Mouse (Mus musculus): ENCODE data around the gene Mapk3. TPM values are rescaled to one million over a fixed set of nuclear protein-coding genes. Genes with fewer than 3 reads are reported as not detected.

Mapk3 gene
- polyA plus RNA-seq, 1 experiment: 337 TPM

DNA sequence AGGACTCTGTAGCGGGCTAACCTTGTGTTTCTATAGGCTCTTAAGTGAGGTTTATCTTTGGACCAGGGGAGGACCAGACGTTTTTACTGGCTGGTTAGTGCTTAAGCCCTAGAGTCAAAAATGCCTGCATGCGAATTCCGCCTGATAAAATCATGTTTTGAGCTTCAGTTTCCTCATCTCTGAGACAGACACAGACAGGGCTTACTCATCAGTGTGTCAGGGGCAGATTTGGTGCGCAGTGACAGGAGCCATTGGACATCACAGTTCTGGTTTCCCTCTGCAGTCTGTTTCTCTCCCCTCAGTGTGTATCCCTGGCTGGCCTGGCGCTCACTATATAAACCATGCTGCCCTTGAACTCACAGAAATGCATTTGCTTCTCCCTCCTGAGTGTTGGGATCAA lies 43.8 kb downstream of the Mapk3 start:
- Histone ChIP-seq H3K27ac (ENCODE audit: control insufficient read depth, insufficient read depth, low read depth, low read length) (no peak overlapping the region), H3K4me3 (ENCODE audit: control insufficient read depth, low read depth, low read length) (no peak overlapping the region), H3K36me3 (ENCODE audit: control insufficient read depth, insufficient read depth, low read length) (no peaks in the 10 kb centered on the region), H3K4me1 (ENCODE audit: control insufficient read depth, insufficient read depth, low read length) (peaks cover 26% of the 10 kb centered on the region), H3K27me3 (ENCODE audit: control insufficient read depth, insufficient read depth, low read length) (no peaks in the 10 kb centered on the region)
- TF ChIP-seq CTCF (IDR thresholded peaks at IDR 0.05; ENCODE audit: control insufficient read depth, insufficient read depth, insufficient replicate concordance, low read depth, low read length) (no peak), POLR2A (IDR thresholded peaks at IDR 0.05; ENCODE audit: control insufficient read depth, low read depth, low read length) (no peak)

- no peak overlapping the region for H3K4me3 ChIP-seq (ENCODE audit: control insufficient read depth, low read depth, low read length)
- H3K4me1 ChIP-seq (ENCODE audit: control insufficient read depth, insufficient read depth, low read length): peaks cover 22% of the 10 kb centered on the region
- no peak for TF ChIP-seq CTCF (IDR thresholded peaks at IDR 0.05; ENCODE audit: control insufficient read depth, insufficient read depth, insufficient replicate concordance, low read depth, low read length)
- no peak for TF ChIP-seq POLR2A (IDR thresholded peaks at IDR 0.05; ENCODE audit: control insufficient read depth, low read depth, low read length)
- no peaks in the 10 kb centered on the region for H3K27me3 ChIP-seq (ENCODE audit: control insufficient read depth, insufficient read depth, low read length)
- no peaks in the 10 kb centered on the region for H3K36me3 ChIP-seq (ENCODE audit: control insufficient read depth, insufficient read depth, low read length)
- H3K27ac ChIP-seq (ENCODE audit: control insufficient read depth, insufficient read depth, low read depth, low read length): no peak overlapping the region
Measured at GRCm38 (mm10) chr7:126803751-126804150, 44.4 kb downstream of the Mapk3 start.

- peaks cover 13% of the 10 kb centered on the region for H3K4me1 ChIP-seq (ENCODE audit: control insufficient read depth, insufficient read depth, low read length)
- peak overlapping the region; percentile 23 for H3K4me3 ChIP-seq (ENCODE audit: control insufficient read depth, low read depth, low read length)
- no peak for TF ChIP-seq POLR2A (IDR thresholded peaks at IDR 0.05; ENCODE audit: control insufficient read depth, low read depth, low read length)
- no peak for TF ChIP-seq CTCF (IDR thresholded peaks at IDR 0.05; ENCODE audit: control insufficient read depth, insufficient read depth, insufficient replicate concordance, low read depth, low read length)
- no peaks in the 10 kb centered on the region for H3K36me3 ChIP-seq (ENCODE audit: control insufficient read depth, insufficient read depth, low read length)
- no peaks in the 10 kb centered on the region for H3K27me3 ChIP-seq (ENCODE audit: control insufficient read depth, insufficient read depth, low read length)
- H3K27ac ChIP-seq (ENCODE audit: control insufficient read depth, insufficient read depth, low read depth, low read length): no peak overlapping the region
Measured at GRCm38 (mm10) chr7:126806956-126807355, 47.6 kb downstream of the Mapk3 start.

DNA sequence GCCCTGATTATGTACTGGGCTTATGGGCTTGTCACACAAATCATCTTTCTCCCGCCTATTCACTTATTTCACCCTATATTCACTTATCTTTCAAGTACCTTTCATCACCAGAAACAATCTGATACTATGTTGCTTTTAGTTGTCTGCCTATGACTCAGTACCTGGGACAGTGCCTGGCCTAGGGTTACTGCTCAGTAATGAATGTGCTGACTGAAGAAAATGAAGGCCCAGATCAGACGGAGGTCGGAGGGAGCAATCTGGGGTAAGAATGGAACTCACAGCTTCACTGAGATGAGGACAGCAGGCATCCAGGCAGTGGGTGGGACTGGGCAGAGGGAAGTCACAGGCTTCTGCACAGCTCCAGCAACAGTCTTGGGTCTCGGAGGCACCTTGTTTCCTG lies 48.0 kb downstream of the Mapk3 start:
- Histone ChIP-seq H3K4me3 (ENCODE audit: control insufficient read depth, low read depth, low read length) (peak overlapping the region; percentile 86), H3K4me1 (ENCODE audit: control insufficient read depth, insufficient read depth, low read length) (peaks cover 13% of the 10 kb centered on the region), H3K27me3 (ENCODE audit: control insufficient read depth, insufficient read depth, low read length) (no peaks in the 10 kb centered on the region), H3K27ac (ENCODE audit: control insufficient read depth, insufficient read depth, low read depth, low read length) (no peak overlapping the region), H3K36me3 (ENCODE audit: control insufficient read depth, insufficient read depth, low read length) (no peaks in the 10 kb centered on the region)
- no peak for TF ChIP-seq POLR2A (IDR thresholded peaks at IDR 0.05; ENCODE audit: control insufficient read depth, low read depth, low read length)
- TF ChIP-seq CTCF (IDR thresholded peaks at IDR 0.05; ENCODE audit: control insufficient read depth, insufficient read depth, insufficient replicate concordance, low read depth, low read length): no peak

GRCm38 (mm10) chr7:126808703-126809455 lies 49.5 kb downstream of the Mapk3 start:
- H3K36me3 ChIP-seq (ENCODE audit: control insufficient read depth, insufficient read depth, low read length): no peaks in the 10 kb centered on the region
- H3K27me3 ChIP-seq (ENCODE audit: control insufficient read depth, insufficient read depth, low read length): no peaks in the 10 kb centered on the region
- peak overlapping the region; percentile 86 for H3K4me3 ChIP-seq (ENCODE audit: control insufficient read depth, low read depth, low read length)
- TF ChIP-seq CTCF (IDR thresholded peaks at IDR 0.05; ENCODE audit: control insufficient read depth, insufficient read depth, insufficient replicate concordance, low read depth, low read length) (no peak), POLR2A (IDR thresholded peaks at IDR 0.05; ENCODE audit: control insufficient read depth, low read depth, low read length) (peak; percentile 88)
- peaks cover 13% of the 10 kb centered on the region for H3K4me1 ChIP-seq (ENCODE audit: control insufficient read depth, insufficient read depth, low read length)
- H3K27ac ChIP-seq (ENCODE audit: control insufficient read depth, insufficient read depth, low read depth, low read length): peak overlapping the region; percentile 72

DNA sequence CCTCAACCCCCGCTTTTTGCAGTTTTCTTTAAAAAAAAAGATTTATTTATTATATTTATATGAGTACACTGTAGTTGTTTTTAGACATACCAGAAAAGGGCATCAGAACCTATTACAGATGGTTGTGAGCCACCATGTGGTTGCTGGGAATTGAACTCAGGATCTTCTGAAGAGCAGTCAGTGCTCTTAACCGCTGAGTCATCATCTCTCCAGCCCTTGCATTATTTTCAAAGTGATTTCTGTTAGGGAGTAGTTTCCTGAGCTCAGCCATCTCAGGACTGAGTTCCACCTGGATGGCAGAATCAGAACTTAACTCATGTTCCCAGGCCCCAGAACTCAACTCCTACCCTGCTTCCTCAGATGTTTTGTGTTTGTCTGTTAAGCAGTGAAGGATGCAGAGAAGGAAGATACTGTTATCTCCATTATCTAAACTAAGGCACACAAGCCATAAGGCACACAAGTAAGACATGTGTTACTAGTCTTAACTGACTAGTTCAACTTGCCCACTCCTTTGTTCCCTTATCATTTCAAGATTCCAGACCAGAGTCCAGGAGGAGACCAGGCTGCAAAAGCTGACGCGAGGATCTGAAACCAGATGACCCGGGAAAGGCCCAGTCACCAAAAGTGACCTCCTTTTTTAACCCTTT lies 50.4 kb downstream of the Mapk3 start:
- H3K4me3 ChIP-seq (ENCODE audit: control insufficient read depth, low read depth, low read length): no peak overlapping the region
- H3K4me1 ChIP-seq (ENCODE audit: control insufficient read depth, insufficient read depth, low read length): peaks cover 13% of the 10 kb centered on the region
- H3K36me3 ChIP-seq (ENCODE audit: control insufficient read depth, insufficient read depth, low read length): no peaks in the 10 kb centered on the region
- H3K27me3 ChIP-seq (ENCODE audit: control insufficient read depth, insufficient read depth, low read length): no peaks in the 10 kb centered on the region
- no peak for TF ChIP-seq CTCF (IDR thresholded peaks at IDR 0.05; ENCODE audit: control insufficient read depth, insufficient read depth, insufficient replicate concordance, low read depth, low read length)
- no peak for TF ChIP-seq POLR2A (IDR thresholded peaks at IDR 0.05; ENCODE audit: control insufficient read depth, low read depth, low read length)
- no peak overlapping the region for H3K27ac ChIP-seq (ENCODE audit: control insufficient read depth, insufficient read depth, low read depth, low read length)

Other genes starting within 250 kb of the Mapk3 start
- gene Eif3c, start 193.2 kb upstream of the Mapk3 start, polyA plus RNA-seq (2012; rRNA removed): 144 and 157 TPM in 2 replicates
- 0.16 and 1.3 TPM in 2 replicates for gene Apobr, start 174.7 kb upstream of the Mapk3 start, polyA plus RNA-seq (2012; rRNA removed)
- 34.9 and 42.7 TPM in 2 replicates for gene Cln3, start 173.8 kb upstream of the Mapk3 start, polyA plus RNA-seq (2012; rRNA removed)
- not detected in 2 replicates for gene Il27, start 164.7 kb upstream of the Mapk3 start, polyA plus RNA-seq (2012; rRNA removed)
- 1.4 and 2.6 TPM in 2 replicates for gene Nupr1, start 128.7 kb upstream of the Mapk3 start, polyA plus RNA-seq (2012; rRNA removed)
- 405 and 485 TPM in 2 replicates for gene Sgf29, start 110.3 kb upstream of the Mapk3 start, polyA plus RNA-seq (2012; rRNA removed)
- gene Sult1a1, start 83.2 kb upstream of the Mapk3 start, polyA plus RNA-seq (2012; rRNA removed): 5.8 and 7.1 TPM in 2 replicates
- gene Bola2, start 64.2 kb upstream of the Mapk3 start, polyA plus RNA-seq (2012; rRNA removed): 35.7 and 38.7 TPM in 2 replicates
- gene Slx1b, start 63.8 kb upstream of the Mapk3 start, polyA plus RNA-seq (2012; rRNA removed): 8.3 and 9.5 TPM in 2 replicates
- gene Coro1a, start 51.8 kb upstream of the Mapk3 start, polyA plus RNA-seq (2012; rRNA removed): 2.5 and 2.6 TPM in 2 replicates
- gene Gdpd3, start 6.7 kb downstream of the Mapk3 start, polyA plus RNA-seq (2012; rRNA removed): 3.5 and 3.9 TPM in 2 replicates
- 74.3 and 92.1 TPM in 2 replicates for gene Ypel3, start 17.4 kb downstream of the Mapk3 start, polyA plus RNA-seq (2012; rRNA removed)
- 1.1 and 1.2 TPM in 2 replicates for gene Tbx6, start 21.9 kb downstream of the Mapk3 start, polyA plus RNA-seq (2012; rRNA removed)
- 252 and 262 TPM in 2 replicates for gene Ppp4c, start 32.9 kb downstream of the Mapk3 start, polyA plus RNA-seq (2012; rRNA removed)
- gene Fam57b, start 38.1 kb downstream of the Mapk3 start, polyA plus RNA-seq (2012; rRNA removed): 7.9 and 9.8 TPM in 2 replicates
- gene 4930451I11Rik, start 72.0 kb downstream of the Mapk3 start, polyA plus RNA-seq (2012; rRNA removed): 103 and 114 TPM in 2 replicates
- gene Doc2a, start 87.8 kb downstream of the Mapk3 start, polyA plus RNA-seq (2012; rRNA removed): 1.9 and 2.2 TPM in 2 replicates
- 76.6 and 77.1 TPM in 2 replicates for gene Hirip3, start 102.4 kb downstream of the Mapk3 start, polyA plus RNA-seq (2012; rRNA removed)
- 74.1 and 80.9 TPM in 2 replicates for gene Ino80e, start 102.8 kb downstream of the Mapk3 start, polyA plus RNA-seq (2012; rRNA removed)
- 43.5 and 49.4 TPM in 2 replicates for gene Taok2, start 125.1 kb downstream of the Mapk3 start, polyA plus RNA-seq (2012; rRNA removed)
- gene Tmem219, start 163.3 kb downstream of the Mapk3 start, polyA plus RNA-seq (2012; rRNA removed): 70.3 and 73.6 TPM in 2 replicates
- gene Kctd13, start 169.3 kb downstream of the Mapk3 start, polyA plus RNA-seq (2012; rRNA removed): 80.0 and 85.5 TPM in 2 replicates
- 1.4 TPM in 2 replicates for gene Asphd1, start 190.0 kb downstream of the Mapk3 start, polyA plus RNA-seq (2012; rRNA removed)
- 9.9 and 10.7 TPM in 2 replicates for gene Sez6l2, start 191.0 kb downstream of the Mapk3 start, polyA plus RNA-seq (2012; rRNA removed)
- gene Cdipt, start 216.3 kb downstream of the Mapk3 start, polyA plus RNA-seq (2012; rRNA removed): 83.3 and 84.9 TPM in 2 replicates
- gene Cdiptos, start 216.5 kb downstream of the Mapk3 start, polyA plus RNA-seq (2012; rRNA removed): 804 and 822 TPM in 2 replicates

Measured in testis, adult 2 months (tissue).